Comparison of ENCODE assay signal across 30 mouse cellular contexts in genomic region chr15:97954671-97955070, GRCm38 (mm10). TPM values are rescaled to one million over a fixed set of nuclear protein-coding genes. Genes with fewer than 3 reads are reported as not detected.
A peak's percentile ranks its signal among the peaks of the same experiment; 100 is the strongest.
DNase-seq lines count a peak whose midpoint lies in the region; ATAC-seq and TF ChIP-seq lines count a peak whose summit lies in the region.
"Had no signal": no experiment of that assay in that cellular context is flagged by ENCODE, and none has a peak within 500 bp of the region (broad histone marks: within the 10 kb centered on the region; RNA-seq: fewer than 3 reads in every experiment).

No protein-coding gene starts in this region.

- H3K4me2 ChIP-seq in forebrain, embryonic 11.5 days (ENCODE audit: low read depth, low read length, severe bottlenecking) = no peak overlapping the region
- H3K4me2 ChIP-seq in forebrain, embryonic 13.5 days = no peak overlapping the region
- H3K4me2 ChIP-seq in liver, postnatal 0 days (ENCODE audit: low read depth, low read length) = no peak overlapping the region
- H3K4me2 ChIP-seq in myocyte (ENCODE audit: low read depth) = no peak overlapping the region
- H3K4me2 ChIP-seq: embryonic facial prominence, embryonic 13.5 days; forebrain, embryonic 12.5 days; heart, embryonic 13.5 days; hindbrain, embryonic 14.5 days; limb, embryonic 12.5 days; liver, embryonic 11.5 days; midbrain, embryonic 13.5 days; neural tube, embryonic 12.5 days had no signal

- peak; percentile 39 for DNase-seq in forebrain, embryonic 11.5 days (ENCODE audit: low spot score)
- no peak for DNase-seq in liver, postnatal 0 days
- DNase-seq in liver = no peak
- DNase-seq in left cerebral cortex, postnatal 25 days (ENCODE audit: low spot score in 2 of 2) = no peak
- DNase-seq: adrenal gland, postnatal 10 days; cerebellum, adult 9-10 months; cerebellum, postnatal 36 days; embryo, embryonic 11 days; gastrocnemius, postnatal 25 days; heart, postnatal 10 days; kidney, adult 18-20 months; kidney, postnatal 14 days; layer of hippocampus, adult 9-11 months; lung, postnatal 4 days; thymus, postnatal 4 days had no signal

- no peaks in the 10 kb centered on the region for H3K79me3 ChIP-seq in C2C12 (ENCODE audit: low read depth)

- no peaks in the 10 kb centered on the region for H3K9me3 ChIP-seq in forebrain, embryonic 11.5 days (ENCODE audit: control insufficient read depth, low read length)
- no peaks in the 10 kb centered on the region for H3K9me3 ChIP-seq in forebrain, embryonic 13.5 days (replicated peaks)
- H3K9me3 ChIP-seq in liver, postnatal 0 days (ENCODE audit: low read length) = no peaks in the 10 kb centered on the region
- H3K9me3 ChIP-seq: embryonic facial prominence, embryonic 13.5 days; forebrain, embryonic 12.5 days; heart, embryonic 13.5 days; limb, embryonic 12.5 days; megakaryocyte, embryonic 14.5 days; midbrain, embryonic 13.5 days; neural tube, embryonic 12.5 days had no signal

- TF ChIP-seq CTCF in liver, postnatal 0 days (IDR thresholded peaks at IDR 0.05; ENCODE audit: low read depth) = no peak
- no peak for TF ChIP-seq CTCF in C2C12 (IDR thresholded peaks at IDR 0.05; ENCODE audit: control insufficient read depth, insufficient read depth, insufficient read length)

- no peaks in the 10 kb centered on the region for H3K27me3 ChIP-seq in forebrain, embryonic 11.5 days (ENCODE audit: control insufficient read depth, insufficient read depth, low read length)
- peaks cover 7% of the 10 kb centered on the region; the same call in 1 of the 2 replicates for H3K27me3 ChIP-seq in forebrain, embryonic 13.5 days
- H3K27me3 ChIP-seq in liver, postnatal 0 days (ENCODE audit: insufficient read depth, low read length) = peaks cover 9% of the 10 kb centered on the region; the same call in 1 of the 2 replicates
- H3K27me3 ChIP-seq in C2C12 (ENCODE audit: control insufficient read depth, insufficient read depth, insufficient read length) (peaks cover 45% of the 10 kb centered on the region), myocyte (ENCODE audit: control insufficient read depth, insufficient read depth, insufficient read length) (peaks cover 31% of the 10 kb centered on the region)
- H3K27me3 ChIP-seq: embryonic facial prominence, embryonic 13.5 days; neural tube, embryonic 12.5 days had no signal

- no peak overlapping the region for H3K4me3 ChIP-seq in forebrain, embryonic 11.5 days (ENCODE audit: low read depth, low read length)
- H3K4me3 ChIP-seq in forebrain, embryonic 13.5 days = no peak overlapping the region
- no peak overlapping the region for H3K4me3 ChIP-seq in liver, postnatal 0 days (ENCODE audit: low read depth, low read length)
- H3K4me3 ChIP-seq in C2C12 (ENCODE audit: insufficient read depth, poor library complexity, severe bottlenecking) (no peak overlapping the region), myocyte (no peak overlapping the region)
- H3K4me3 ChIP-seq: embryonic facial prominence, embryonic 13.5 days; forebrain, embryonic 12.5 days; heart, embryonic 13.5 days; limb, embryonic 12.5 days; megakaryocyte, embryonic 14.5 days; midbrain, embryonic 13.5 days; neural tube, embryonic 12.5 days had no signal

- ATAC-seq in forebrain, embryonic 11.5 days (replicated peaks; ENCODE audit: low FRiP score) = no peak
- ATAC-seq in forebrain, embryonic 13.5 days = no peak
- peak; percentile 25; the same call in 1 of the 2 replicates for ATAC-seq in liver, postnatal 0 days
- ATAC-seq: CD4-positive, CD25-positive, alpha-beta regulatory T cell, adult 4 months had no signal

- H3K9ac ChIP-seq in forebrain, embryonic 11.5 days (ENCODE audit: low read length) = no peak overlapping the region
- H3K9ac ChIP-seq in forebrain, embryonic 13.5 days = no peak overlapping the region
- no peak overlapping the region for H3K9ac ChIP-seq in liver, postnatal 0 days (replicated peaks)
- H3K9ac ChIP-seq: embryonic facial prominence, embryonic 13.5 days; forebrain, embryonic 12.5 days; heart, embryonic 13.5 days; hindbrain, embryonic 14.5 days; limb, embryonic 12.5 days; midbrain, embryonic 13.5 days; neural tube, embryonic 12.5 days had no signal

- TF ChIP-seq EP300 in liver, postnatal 0 days (IDR thresholded peaks at IDR 0.05; ENCODE audit: low read depth) = no peak

- H3K79me2 ChIP-seq in C2C12 (ENCODE audit: control insufficient read depth, insufficient read depth) (no peaks in the 10 kb centered on the region), myocyte (ENCODE audit: control insufficient read depth, insufficient read depth) (no peaks in the 10 kb centered on the region)

- intact Hi-C loops in left cerebral cortex, postnatal 25 days (cut with DNase I) = no loop called here

- H3ac ChIP-seq in C2C12 (ENCODE audit: control insufficient read depth, insufficient read length, low read depth) (no peak overlapping the region), myocyte (ENCODE audit: control insufficient read depth, insufficient read length) (no peak overlapping the region)

- H3K27ac ChIP-seq in forebrain, embryonic 11.5 days (ENCODE audit: low read depth, low read length) = no peak overlapping the region
- H3K27ac ChIP-seq in forebrain, embryonic 13.5 days = no peak overlapping the region
- peak overlapping the region; percentile 64 for H3K27ac ChIP-seq in liver, postnatal 0 days (ENCODE audit: low read depth)
- H3K27ac ChIP-seq: embryonic facial prominence, embryonic 13.5 days; forebrain, embryonic 12.5 days; heart, embryonic 13.5 days; hindbrain, embryonic 14.5 days; limb, embryonic 12.5 days; midbrain, embryonic 13.5 days; neural tube, embryonic 12.5 days had no signal

- no peaks in the 10 kb centered on the region for H3K36me3 ChIP-seq in forebrain, embryonic 11.5 days (ENCODE audit: control insufficient read depth, insufficient read depth, low read length)
- H3K36me3 ChIP-seq in forebrain, embryonic 13.5 days (ENCODE audit: poor library complexity, severe bottlenecking) = no peaks in the 10 kb centered on the region
- no peaks in the 10 kb centered on the region for H3K36me3 ChIP-seq in liver, postnatal 0 days (replicated peaks; ENCODE audit: insufficient read depth, low read length)
- no peaks in the 10 kb centered on the region for H3K36me3 ChIP-seq in C2C12 (ENCODE audit: control insufficient read depth, insufficient read depth)
- no peaks in the 10 kb centered on the region for H3K36me3 ChIP-seq in myocyte (ENCODE audit: control insufficient read depth, insufficient read depth)
- H3K36me3 ChIP-seq: embryonic facial prominence, embryonic 13.5 days; forebrain, embryonic 12.5 days; heart, embryonic 13.5 days; limb, embryonic 12.5 days; midbrain, embryonic 13.5 days; neural tube, embryonic 12.5 days had no signal

- peaks cover 6% of the 10 kb centered on the region; the same call in 1 of the 2 replicates for H3K4me1 ChIP-seq in forebrain, embryonic 11.5 days (replicated peaks; ENCODE audit: control insufficient read depth, insufficient read depth, low read length)
- peaks cover 11% of the 10 kb centered on the region; the same call in 1 of the 2 replicates for H3K4me1 ChIP-seq in forebrain, embryonic 13.5 days
- peaks cover 5% of the 10 kb centered on the region; the same call in 1 of the 2 replicates for H3K4me1 ChIP-seq in liver, postnatal 0 days (ENCODE audit: insufficient read depth)

- 80% methylated on average over 8 of the region's 8 CpGs for WGBS in forebrain, embryonic 11.5 days
- 85% methylated on average over 8 of the region's 8 CpGs for WGBS in forebrain, embryonic 13.5 days
- 58% methylated on average over 8 of the region's 8 CpGs for WGBS in liver, postnatal 0 days (ENCODE audit: insufficient replicate concordance)

- TF ChIP-seq POLR2A in myocyte (IDR thresholded peaks at IDR 0.05; ENCODE audit: insufficient read length, low read depth) = no peak

TF ChIP-seq in C2C12, 6 proteins besides CTCF, POLR2A, EP300 and RAD21:
- TF ChIP-seq CEBPB (IDR thresholded peaks at IDR 0.05; ENCODE audit: low read depth) (no peak), USF1 (IDR thresholded peaks at IDR 0.05; ENCODE audit: low read depth) (peak; percentile 22)

TF ChIP-seq in myocyte, 11 proteins besides CTCF, POLR2A, EP300 and RAD21:
- TF ChIP-seq MYOD1 (IDR thresholded peaks at IDR 0.05; ENCODE audit: control insufficient read depth in 1 of 3, insufficient read length in 2 of 3, low read depth in 2 of 3) (no peak), CEBPB (IDR thresholded peaks at IDR 0.05; ENCODE audit: insufficient read depth, poor library complexity, severe bottlenecking) (no peak), POLR2AphosphoS2 (IDR thresholded peaks at IDR 0.05; ENCODE audit: insufficient read length, low read depth) (no peak), REST (IDR thresholded peaks at IDR 0.05; ENCODE audit: insufficient read depth, insufficient read length) (no peak), TCF12 (IDR thresholded peaks at IDR 0.05; ENCODE audit: insufficient read depth, poor library complexity, severe bottlenecking) (no peak), MYOG (IDR thresholded peaks at IDR 0.05; ENCODE audit: control insufficient read depth in 1 of 3, insufficient read depth in 1 of 3, insufficient read length in 2 of 3, low read depth in 2 of 3) (no peak), USF1 (IDR thresholded peaks at IDR 0.05; ENCODE audit: low read depth) (peak; percentile 20), MAX (IDR thresholded peaks at IDR 0.05; ENCODE audit: low read depth) (no peak)

RNA-seq across cellular contexts. Expression of gene Tmem106c, which starts 9.3 kb away (rescaled TPM):
- 44.5 and 47.8 TPM in 2 replicates for polyA plus RNA-seq in forebrain, embryonic 11.5 days (2014; fragmentation: Nextera tagmentation; extraction: Ambion mirVana)
- 46.9 and 56.2 TPM in 2 replicates for polyA plus RNA-seq in forebrain, embryonic 13.5 days (2015; fragmentation: Nextera tagmentation; extraction: Ambion mirVana)
- polyA plus RNA-seq in liver, postnatal 0 days (2015; fragmentation: Nextera tagmentation; extraction: Ambion mirVana) = 16.1 and 16.4 TPM in 2 replicates
- polyA plus RNA-seq in C2C12 (2012; fragmentation: generic; extraction: Trizol) (7.6 TPM), myocyte (2012; fragmentation: generic; extraction: Trizol) (11.5 TPM)
- total RNA-seq in left cerebral cortex, postnatal 25 days (2021) = 10 to 100 TPM; 22.9 to 24.2 TPM

RNA-seq across cellular contexts. Expression of gene Vdr, which starts 44.2 kb away (rescaled TPM):
- polyA plus RNA-seq in forebrain, embryonic 11.5 days (2014; fragmentation: Nextera tagmentation; extraction: Ambion mirVana) = 0.17 and 0.33 TPM in 2 replicates
- 0.05 TPM in 1 of 2 replicates, not detected in the other for polyA plus RNA-seq in forebrain, embryonic 13.5 days (2015; fragmentation: Nextera tagmentation; extraction: Ambion mirVana)
- 0.07 and 0.25 TPM in 2 replicates for polyA plus RNA-seq in liver, postnatal 0 days (2015; fragmentation: Nextera tagmentation; extraction: Ambion mirVana)
- polyA plus RNA-seq in C2C12 (2012; fragmentation: generic; extraction: Trizol) = 3.0 TPM
- 9.8 TPM for polyA plus RNA-seq in myocyte (2012; fragmentation: generic; extraction: Trizol)
- under 1 TPM; 0.16 to 0.82 TPM for total RNA-seq in left cerebral cortex, postnatal 25 days (2021)
- total RNA-seq: monocyte, adult 5-6 weeks had no signal
- polyA plus RNA-seq: midbrain, embryonic 13.5 days had no signal

RNA-seq across cellular contexts. Expression of gene Col2a1, which starts 49.8 kb away (rescaled TPM):
- 128 and 143 TPM in 2 replicates for polyA plus RNA-seq in forebrain, embryonic 11.5 days (2014; fragmentation: Nextera tagmentation; extraction: Ambion mirVana)
- polyA plus RNA-seq in forebrain, embryonic 13.5 days (2015; fragmentation: Nextera tagmentation; extraction: Ambion mirVana) = 31.8 and 39.6 TPM in 2 replicates
- 0.12 TPM in 1 of 2 replicates, not detected in the other for polyA plus RNA-seq in liver, postnatal 0 days (2015; fragmentation: Nextera tagmentation; extraction: Ambion mirVana)
- polyA plus RNA-seq in C2C12 (2012; fragmentation: generic; extraction: Trizol) (0.06 TPM), myocyte (2012; fragmentation: generic; extraction: Trizol) (0.01 TPM)
- total RNA-seq in left cerebral cortex, postnatal 25 days (2021) = under 1 TPM; 0.18 to 0.48 TPM
- total RNA-seq: hematopoietic stem cell, adult 5-6 weeks; monocyte, adult 5-6 weeks had no signal
- polyA plus RNA-seq: CD4-positive, CD25-positive, alpha-beta regulatory T cell, adult 4 months had no signal

Comparison
In these comparisons a context has a peak if more than half of its experiments do, and no peak if none do; other contexts are left out.
1. RNA of gene Col2a1, which starts 49.8 kb away (polyA plus RNA-seq): 128 to 143 TPM in forebrain, embryonic 11.5 days and 31.8 to 39.6 TPM in forebrain, embryonic 13.5 days; 0.12 TPM in liver, postnatal 0 days, 0.06 TPM in C2C12 (single experiment) and 0.01 TPM in myocyte (single experiment); every median in the first group is over 10 times any median in the second.